Mouse (Mus musculus) embryonic facial prominence, embryonic 10.5 days (tissue): ENCODE data around the gene Esrrg. TPM values are rescaled to one million over a fixed set of nuclear protein-coding genes. Genes with fewer than 3 reads are reported as not detected.

Experiments
- DNase-seq: peaks from one replicate; pipeline ENCODE4 v3.0.0-alpha.2; 2017; ENCODE audit warnings: low spot score
- H3K27ac ChIP-seq: fragments of 300-500 bp; sonication (generic); replicated peaks from 2 replicates; pipeline ENCODE4 v1.5.1; 2016; ENCODE audit warnings: mild to moderate bottlenecking
- H3K27me3 ChIP-seq: fragments of 300-500 bp; sonication (generic); replicated peaks from 2 replicates; pipeline ENCODE4 v1.6.1; 2016; ENCODE audit warnings: low read depth, mild to moderate bottlenecking; ENCODE audit not compliant: poor library complexity, severe bottlenecking
- H3K36me3 ChIP-seq: fragments of 300-500 bp; sonication (generic); replicated peaks from 2 replicates; pipeline ENCODE4 v1.6.1; 2016; ENCODE audit warnings: mild to moderate bottlenecking, moderate library complexity
- H3K4me1 ChIP-seq: fragments of 300-500 bp; sonication (generic); 2 replicates; pipeline ENCODE4 v1.6.1; 2016
- H3K4me3 ChIP-seq: fragments of 300-500 bp; sonication (generic); 2 replicates; pipeline ENCODE4 v1.5.1; 2016; ENCODE audit warnings: mild to moderate bottlenecking, moderate library complexity
- H3K9me3 ChIP-seq: fragments of 300-500 bp; sonication (generic); 2 replicates; pipeline ENCODE4 v1.6.1; 2016; ENCODE audit warnings: mild to moderate bottlenecking
- WGBS: fragments of 180-500 bp; shearing (Covaris S2); methylation state at CpG from one replicate; pipeline ENCODE4 v1.1.7; 2016; 5-methylcytosine and 5-hydroxymethylcytosine counted together
- polyA plus RNA-seq: library from polyadenylated mRNA; unstranded; fragments of >200 nt; fragmentation: Nextera tagmentation; extraction: Ambion mirVana; gene quantifications from 2 replicates; pipeline ENCODE4 v1.2.1, GENCODE M21; 2016

The Esrrg gene
- polyA plus RNA-seq, 1 experiment from 2014 or later, result 1.1 TPM

DNA sequence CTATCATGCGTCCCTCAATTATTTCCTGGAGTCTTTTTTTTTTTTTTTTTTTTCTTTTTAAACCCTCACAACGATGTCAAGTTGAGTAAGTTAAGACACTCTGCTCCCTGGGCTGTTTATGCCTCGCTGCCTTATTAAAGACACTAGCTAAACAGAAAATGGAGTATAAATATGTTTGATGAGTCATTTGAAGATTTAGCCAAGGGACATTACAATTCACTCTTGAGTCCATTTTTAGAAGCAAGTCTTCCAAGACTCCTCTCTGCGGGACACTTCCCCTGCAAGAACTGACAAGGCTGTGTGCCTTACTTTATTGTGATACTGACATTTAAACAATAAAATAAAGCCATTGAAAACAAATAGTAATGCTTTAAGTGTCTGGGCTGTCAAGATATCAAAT, 496.9 kb downstream of the Esrrg start:
- H3K27me3 ChIP-seq, result no peaks in the 10 kb centered on the region
- H3K4me3 ChIP-seq, result no peak overlapping the region
- H3K36me3 ChIP-seq, result no peaks in the 10 kb centered on the region
- WGBS, result 60% methylated on average over 4 of the region's 4 CpGs
- no peaks in the 10 kb centered on the region for H3K9me3 ChIP-seq
- H3K27ac ChIP-seq, result no peak overlapping the region
- DNase-seq, result no peak
- peaks cover 7% of the 10 kb centered on the region for H3K4me1 ChIP-seq

DNA sequence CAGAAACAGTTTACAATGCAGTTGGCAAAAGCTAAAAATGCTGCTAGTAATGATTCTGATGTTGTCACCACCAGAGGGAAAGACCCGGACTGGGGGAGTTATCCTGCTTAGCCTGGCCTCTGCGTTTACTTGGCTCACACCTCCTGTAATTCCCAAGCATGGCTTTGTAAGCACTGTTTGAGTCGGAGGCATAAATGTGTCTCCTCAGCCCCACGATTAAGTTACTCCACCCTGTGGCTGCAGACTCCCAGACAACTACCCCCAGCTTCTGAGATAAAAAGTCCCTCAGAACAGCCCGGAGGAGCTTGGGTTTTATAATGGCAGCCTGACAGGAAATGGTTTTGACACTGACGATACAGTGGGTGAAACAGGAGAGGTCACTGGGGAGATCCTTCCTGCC, 499.4 kb downstream of the Esrrg start:
- no peak overlapping the region for H3K4me3 ChIP-seq
- H3K27me3 ChIP-seq, result no peaks in the 10 kb centered on the region
- no peak for DNase-seq
- H3K4me1 ChIP-seq, result peaks cover 7% of the 10 kb centered on the region
- H3K9me3 ChIP-seq, result no peaks in the 10 kb centered on the region
- WGBS, result 48% methylated on average over 6 of the region's 6 CpGs
- H3K27ac ChIP-seq, result no peak overlapping the region
- no peaks in the 10 kb centered on the region for H3K36me3 ChIP-seq

DNA sequence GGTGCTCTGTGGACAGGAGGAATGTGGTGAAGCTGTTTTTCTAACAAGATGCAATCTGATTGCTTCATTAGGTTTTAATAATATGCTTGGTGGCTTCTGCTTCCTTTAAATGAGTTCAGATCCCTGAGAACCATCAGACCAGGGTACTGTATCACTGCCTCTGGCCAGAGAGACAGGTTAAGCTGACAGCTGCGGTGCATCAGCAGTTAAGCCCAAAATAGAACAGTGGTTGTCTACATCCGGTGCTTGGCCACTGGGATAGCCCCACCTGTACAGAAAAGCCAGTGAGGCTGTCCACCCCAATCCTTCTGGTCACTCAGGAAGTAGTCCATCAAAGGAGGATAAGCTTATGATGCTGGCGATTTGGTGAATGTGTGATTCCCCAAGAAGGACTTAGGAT, 503.0 kb downstream of the Esrrg start:
- WGBS, result 78% methylated on average over 3 of the region's 3 CpGs
- H3K4me3 ChIP-seq, result no peak overlapping the region
- peaks cover 7% of the 10 kb centered on the region for H3K4me1 ChIP-seq
- no peaks in the 10 kb centered on the region for H3K9me3 ChIP-seq
- no peaks in the 10 kb centered on the region for H3K36me3 ChIP-seq
- H3K27ac ChIP-seq, result no peak overlapping the region
- H3K27me3 ChIP-seq, result no peaks in the 10 kb centered on the region
- DNase-seq, result no peak

GRCm38 (mm10) chr1:188113240-188113639, 504.6 kb downstream of the Esrrg start:
- no peak for DNase-seq
- Histone ChIP-seq H3K27ac (no peak overlapping the region), H3K9me3 (no peaks in the 10 kb centered on the region), H3K27me3 (no peaks in the 10 kb centered on the region), H3K36me3 (no peaks in the 10 kb centered on the region), H3K4me3 (no peak overlapping the region), H3K4me1 (peaks cover 5% of the 10 kb centered on the region)
- WGBS, result 79% methylated on average over 3 of the region's 3 CpGs

- no peak for DNase-seq
- whole genome bisulfite sequencing, result 59% methylated on average over 3 of the region's 3 CpGs
- no peaks in the 10 kb centered on the region for H3K27me3 ChIP-seq
- H3K4me1 ChIP-seq, result peaks cover 3% of the 10 kb centered on the region; the same call in 1 of the 2 replicates
- H3K36me3 ChIP-seq, result no peaks in the 10 kb centered on the region
- H3K4me3 ChIP-seq, result no peak overlapping the region
- H3K27ac ChIP-seq, result no peak overlapping the region
- H3K9me3 ChIP-seq, result no peaks in the 10 kb centered on the region
Observed at GRCm38 (mm10) chr1:188118125-188118524, 509.5 kb downstream of the Esrrg start.

DNA sequence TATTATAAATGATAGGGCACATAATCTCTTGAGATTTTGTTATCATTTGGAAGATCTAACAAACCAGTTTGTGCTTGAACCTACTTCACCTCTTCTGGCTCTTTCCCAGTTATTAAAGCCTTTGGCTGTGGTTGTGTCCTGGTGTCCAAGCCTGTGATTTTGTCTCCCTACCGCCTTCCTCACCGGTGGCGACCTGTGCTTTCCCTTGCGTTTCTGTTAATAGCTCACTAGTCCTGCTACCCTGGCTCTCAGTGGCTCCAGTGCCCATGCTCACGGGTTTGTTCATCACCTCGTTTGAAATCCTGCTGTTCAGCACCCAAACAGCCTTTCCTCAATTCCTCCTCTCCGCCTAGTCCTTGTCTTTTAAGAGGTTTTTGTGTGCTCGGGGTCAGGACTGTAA, 511.2 kb downstream of the Esrrg start:
- Histone ChIP-seq H3K27ac (no peak overlapping the region), H3K4me3 (no peak overlapping the region), H3K27me3 (no peaks in the 10 kb centered on the region), H3K36me3 (no peaks in the 10 kb centered on the region), H3K4me1 (peaks cover 3% of the 10 kb centered on the region; the same call in 1 of the 2 replicates), H3K9me3 (no peaks in the 10 kb centered on the region)
- 89% methylated on average over 8 of the region's 8 CpGs for WGBS
- DNase-seq, result no peak

DNA sequence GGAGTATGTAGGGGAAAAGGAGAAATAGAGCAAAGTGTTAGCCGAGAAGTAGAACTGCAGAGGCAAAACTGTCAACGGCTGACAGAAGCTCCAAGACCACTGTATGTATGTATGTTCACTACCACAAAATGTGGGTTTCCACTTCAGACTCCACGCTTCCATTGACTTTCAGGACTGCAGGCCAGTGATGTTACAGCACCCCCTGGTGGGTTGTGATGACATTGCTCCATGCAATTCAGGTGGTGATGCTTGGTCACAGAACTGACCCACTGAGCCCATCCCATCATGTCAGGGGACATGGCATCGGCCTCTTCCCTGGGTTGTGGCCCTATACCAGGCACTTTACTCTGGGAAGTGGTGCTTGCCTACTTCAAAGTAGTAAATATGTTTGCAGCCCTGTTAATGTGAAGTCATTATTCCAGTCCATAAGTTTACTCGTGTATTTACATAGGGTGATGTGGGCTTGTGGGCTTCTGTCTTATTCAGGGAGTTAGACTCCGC, 517.0 kb downstream of the Esrrg start:
- Histone ChIP-seq H3K4me3 (no peak overlapping the region), H3K27me3 (no peaks in the 10 kb centered on the region), H3K9me3 (no peaks in the 10 kb centered on the region), H3K36me3 (no peaks in the 10 kb centered on the region), H3K27ac (no peak overlapping the region), H3K4me1 (no peaks in the 10 kb centered on the region)
- DNase-seq, result no peak
- 88% methylated on average over 6 of the region's 6 CpGs for WGBS

DNA sequence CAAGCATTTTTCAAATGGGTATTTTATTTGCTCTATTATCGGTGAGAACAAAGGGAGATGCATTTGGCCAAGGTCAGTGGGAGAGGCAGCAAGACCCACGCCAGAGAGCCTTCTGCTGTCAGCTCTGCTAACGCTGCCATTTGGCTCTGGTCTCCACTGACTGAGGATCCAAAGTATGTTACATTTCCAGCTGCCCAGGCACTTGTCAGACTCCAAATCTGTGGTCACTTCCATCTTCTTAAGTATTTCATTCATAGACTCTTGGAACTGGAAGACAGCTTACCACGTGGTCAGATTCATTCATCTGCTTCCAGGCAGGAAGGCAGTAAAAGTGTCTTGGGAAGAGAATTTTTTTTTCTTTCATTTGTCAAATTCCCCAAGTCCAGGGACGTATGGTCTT, 527.5 kb downstream of the Esrrg start:
- peaks cover 9% of the 10 kb centered on the region; the same call in 1 of the 2 replicates for H3K4me1 ChIP-seq
- DNase-seq, result no peak
- no peaks in the 10 kb centered on the region for H3K27me3 ChIP-seq
- no peaks in the 10 kb centered on the region for H3K36me3 ChIP-seq
- no peaks in the 10 kb centered on the region for H3K9me3 ChIP-seq
- H3K4me3 ChIP-seq, result no peak overlapping the region
- no peak overlapping the region for H3K27ac ChIP-seq
- 84% methylated on average over 5 of the region's 5 CpGs for WGBS

- no peaks in the 10 kb centered on the region for H3K9me3 ChIP-seq
- peaks cover 9% of the 10 kb centered on the region; the same call in 1 of the 2 replicates for H3K4me1 ChIP-seq
- no peak overlapping the region for H3K4me3 ChIP-seq
- H3K27me3 ChIP-seq, result no peaks in the 10 kb centered on the region
- WGBS, result 66% methylated on average over 4 of the region's 4 CpGs
- no peaks in the 10 kb centered on the region for H3K36me3 ChIP-seq
- no peak overlapping the region for H3K27ac ChIP-seq
- DNase-seq, result no peak
Observed at GRCm38 (mm10) chr1:188139473-188139872, 530.9 kb downstream of the Esrrg start.

GRCm38 (mm10) chr1:188140221-188140620, 531.6 kb downstream of the Esrrg start:
- H3K27ac ChIP-seq, result no peak overlapping the region
- no peaks in the 10 kb centered on the region for H3K9me3 ChIP-seq
- 74% methylated on average over 4 of the region's 4 CpGs for WGBS
- DNase-seq, result no peak
- H3K27me3 ChIP-seq, result no peaks in the 10 kb centered on the region
- H3K4me3 ChIP-seq, result no peak overlapping the region
- H3K36me3 ChIP-seq, result no peaks in the 10 kb centered on the region
- peaks cover 9% of the 10 kb centered on the region; the same call in 1 of the 2 replicates for H3K4me1 ChIP-seq

- no peaks in the 10 kb centered on the region for H3K36me3 ChIP-seq
- H3K27me3 ChIP-seq, result no peaks in the 10 kb centered on the region; the same call in 1 of the 2 replicates
- no peak overlapping the region for H3K4me3 ChIP-seq
- no peak for DNase-seq
- H3K9me3 ChIP-seq, result no peaks in the 10 kb centered on the region
- 81% methylated on average over 12 of the region's 12 CpGs for WGBS
- H3K27ac ChIP-seq, result no peak overlapping the region
- no peaks in the 10 kb centered on the region for H3K4me1 ChIP-seq
Observed at GRCm38 (mm10) chr1:188147381-188148156, 539.0 kb downstream of the Esrrg start.

DNA sequence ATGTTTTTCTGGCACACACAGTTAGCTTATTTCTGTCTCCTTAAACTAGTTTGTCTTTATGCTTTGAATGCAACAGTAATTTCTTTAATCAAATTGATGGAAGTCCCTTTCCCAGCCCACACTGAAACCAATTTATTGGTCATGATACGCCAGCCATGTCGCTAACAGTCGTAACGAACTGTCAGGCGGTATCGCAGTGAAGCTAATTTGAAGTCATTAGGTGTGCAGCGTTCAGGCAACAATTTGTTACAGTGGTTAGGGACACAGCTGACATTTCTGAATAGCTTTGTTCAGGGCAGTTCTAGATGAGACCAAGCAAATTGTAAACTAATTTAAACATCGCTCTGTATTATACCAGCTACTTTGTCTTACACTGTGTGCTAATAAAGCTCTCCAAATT, 542.5 kb downstream of the Esrrg start:
- no peak overlapping the region for H3K4me3 ChIP-seq
- H3K27ac ChIP-seq, result no peak overlapping the region
- H3K36me3 ChIP-seq, result no peaks in the 10 kb centered on the region
- H3K9me3 ChIP-seq, result no peaks in the 10 kb centered on the region
- 89% methylated on average over 8 of the region's 8 CpGs for WGBS
- no peak for DNase-seq
- H3K4me1 ChIP-seq, result no peaks in the 10 kb centered on the region
- no peaks in the 10 kb centered on the region; the same call in 1 of the 2 replicates for H3K27me3 ChIP-seq

DNA sequence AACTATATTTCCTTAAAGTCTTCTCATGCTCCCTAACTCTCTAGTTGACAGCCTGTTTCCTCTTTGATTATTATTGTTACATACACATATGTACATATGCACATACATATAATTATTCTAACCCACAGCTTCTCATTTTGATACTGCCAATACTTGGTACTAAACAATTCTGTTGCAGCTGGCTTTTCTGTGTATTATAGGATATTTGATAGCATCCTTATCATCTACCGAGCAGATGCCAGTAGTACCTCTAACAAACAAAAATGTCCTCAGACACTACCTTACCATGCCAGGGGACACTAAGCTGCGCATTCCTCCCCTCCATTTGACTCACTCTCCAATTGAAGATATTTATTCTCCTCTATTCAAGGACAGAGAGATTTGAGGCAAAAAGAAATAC, 543.4 kb downstream of the Esrrg start:
- H3K4me3 ChIP-seq, result no peak overlapping the region
- 95% methylated on average over 2 of the region's 2 CpGs for whole genome bisulfite sequencing
- no peaks in the 10 kb centered on the region for H3K36me3 ChIP-seq
- H3K4me1 ChIP-seq, result no peaks in the 10 kb centered on the region
- no peaks in the 10 kb centered on the region for H3K27me3 ChIP-seq
- H3K27ac ChIP-seq, result no peak overlapping the region
- H3K9me3 ChIP-seq, result no peaks in the 10 kb centered on the region
- DNase-seq, result no peak
